Mouse (Mus musculus): Measurements from ENCODE around the gene 2310011J03Rik. TPM values are rescaled to one million over a fixed set of nuclear protein-coding genes. Genes with fewer than 3 reads are reported as not detected.

Gene 2310011J03Rik
- polyA plus RNA-seq (2016; fragmentation: Nextera tagmentation; extraction: Ambion mirVana): 41.3 and 46.8 TPM in 2 replicates

DNA sequence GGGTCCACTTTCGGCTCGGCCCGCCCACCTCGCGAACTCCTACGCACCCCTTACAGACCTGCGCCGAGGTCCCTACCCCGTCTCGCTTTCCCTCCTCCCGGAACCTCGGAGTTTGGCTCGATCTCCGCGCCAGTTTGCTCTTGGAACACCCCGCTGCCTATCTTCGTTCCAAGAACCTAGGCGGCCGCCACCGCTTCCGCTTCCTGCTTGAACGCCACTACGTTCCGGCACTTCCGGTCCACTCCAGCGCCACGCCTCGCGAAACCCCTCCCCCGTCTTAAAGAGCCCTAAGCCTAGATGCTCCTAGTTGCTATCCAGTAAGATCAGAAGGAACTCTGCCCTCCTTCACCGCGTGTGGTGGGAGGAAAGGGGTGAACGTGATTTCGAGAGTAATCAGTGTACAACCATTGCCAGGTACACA, at the start of gene 2310011J03Rik:
TSS of gene 2310011J03Rik (minus strand) at position 198 of the 421 bp plus-strand sequence.
- Histone ChIP-seq H3K9me3 (no peaks in the 10 kb centered on the region), H3K27ac (peak within 1 kb of the TSS; percentile 87), H3K27me3 (ENCODE audit: insufficient read depth, poor library complexity, severe bottlenecking) (peaks cover 70% of the 10 kb centered on the region), H3K4me3 (peak within 1 kb of the TSS; percentile 96), H3K36me3 (peaks cover 19% of the 10 kb centered on the region), H3K4me1 (peaks cover 75% of the 10 kb centered on the region)
- peak; percentile 96 for DNase-seq (ENCODE audit: low spot score)
- under 1% methylated on average over 34 of the region's 34 CpGs for WGBS

DNA sequence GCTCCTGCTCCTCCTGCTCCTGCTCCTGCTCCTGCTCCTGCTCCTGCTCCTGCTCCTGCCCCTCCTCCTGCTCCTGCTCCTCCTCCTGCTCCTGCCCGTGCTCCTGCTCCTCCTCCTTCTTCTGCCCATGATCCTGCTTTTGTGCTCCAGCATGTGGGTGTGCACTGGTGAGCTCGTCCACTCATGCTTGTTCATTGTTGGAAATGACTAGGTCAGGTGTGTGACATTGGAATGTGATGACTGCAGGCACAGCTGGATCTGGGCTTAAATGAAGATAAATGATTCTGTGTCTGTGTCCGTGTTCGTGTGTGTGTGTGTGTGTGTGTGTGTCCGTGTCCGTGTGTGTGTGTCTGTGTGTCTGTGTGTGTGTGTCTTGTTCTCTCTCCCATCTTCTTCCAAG, 48.1 kb upstream of the 2310011J03Rik start:
- DNase-seq (ENCODE audit: low spot score): no peak
- 81% methylated on average over 6 of the region's 6 CpGs for WGBS
- Histone ChIP-seq H3K4me1 (peaks cover 17% of the 10 kb centered on the region), H3K36me3 (no peaks in the 10 kb centered on the region), H3K27ac (no peak overlapping the region), H3K9me3 (0 out of 2 replicates have a peak, but pooled peaks cover 4% of the 10 kb centered on the region), H3K27me3 (ENCODE audit: insufficient read depth, poor library complexity, severe bottlenecking) (peaks cover 65% of the 10 kb centered on the region), H3K4me3 (no peak overlapping the region)

GRCm38 (mm10) chr10:80367954-80368353, 47.6 kb upstream of the 2310011J03Rik start:
- H3K4me3 ChIP-seq: no peak overlapping the region
- whole genome bisulfite sequencing: 66% methylated on average over 5 of the region's 5 CpGs
- H3K36me3 ChIP-seq: no peaks in the 10 kb centered on the region
- H3K4me1 ChIP-seq: peaks cover 17% of the 10 kb centered on the region
- H3K27ac ChIP-seq: no peak overlapping the region
- H3K27me3 ChIP-seq (ENCODE audit: insufficient read depth, poor library complexity, severe bottlenecking): peaks cover 65% of the 10 kb centered on the region
- 0 out of 2 replicates have a peak, but pooled peaks cover 4% of the 10 kb centered on the region for H3K9me3 ChIP-seq
- no peak for DNase-seq (ENCODE audit: low spot score)

DNA sequence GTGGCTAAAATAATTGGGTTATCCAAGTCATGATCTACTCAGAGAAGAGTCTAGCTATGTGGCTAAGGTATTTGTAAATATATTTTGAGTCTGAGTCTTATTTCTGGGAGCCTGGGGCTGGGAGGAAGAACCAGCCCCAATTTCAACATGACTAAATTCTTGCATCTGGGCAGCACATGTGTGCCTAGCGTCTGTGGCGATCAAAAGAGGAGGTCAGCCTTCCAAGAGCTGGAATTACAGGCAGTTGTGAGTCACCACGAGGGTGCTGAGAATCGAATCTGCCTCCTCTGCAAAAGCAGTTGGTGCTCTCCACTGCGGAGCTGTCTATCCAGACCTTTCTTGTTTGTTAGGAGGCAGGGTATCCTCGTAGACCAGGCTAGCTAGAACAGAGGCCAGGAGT, 45.4 kb upstream of the 2310011J03Rik start:
- no peak for DNase-seq (ENCODE audit: low spot score)
- Histone ChIP-seq H3K4me1 (peaks cover 7% of the 10 kb centered on the region), H3K36me3 (no peaks in the 10 kb centered on the region), H3K9me3 (0 out of 2 replicates have a peak, but pooled peaks cover 4% of the 10 kb centered on the region), H3K4me3 (no peak overlapping the region), H3K27me3 (ENCODE audit: insufficient read depth, poor library complexity, severe bottlenecking) (peaks cover 71% of the 10 kb centered on the region), H3K27ac (no peak overlapping the region)
- 60% methylated on average over 6 of the region's 6 CpGs for WGBS

- H3K27ac ChIP-seq: no peak overlapping the region
- 0 out of 2 replicates have a peak, but pooled peaks cover 4% of the 10 kb centered on the region for H3K9me3 ChIP-seq
- H3K4me3 ChIP-seq: no peak overlapping the region
- DNase-seq (ENCODE audit: low spot score): no peak
- peaks cover 91% of the 10 kb centered on the region for H3K27me3 ChIP-seq (ENCODE audit: insufficient read depth, poor library complexity, severe bottlenecking)
- no peaks in the 10 kb centered on the region for H3K36me3 ChIP-seq
- peaks cover 7% of the 10 kb centered on the region for H3K4me1 ChIP-seq
- WGBS: 50% methylated on average over 6 of the region's 6 CpGs
These were observed 43.4 kb upstream of the 2310011J03Rik start for GRCm38 (mm10) chr10:80363734-80364133.

DNA sequence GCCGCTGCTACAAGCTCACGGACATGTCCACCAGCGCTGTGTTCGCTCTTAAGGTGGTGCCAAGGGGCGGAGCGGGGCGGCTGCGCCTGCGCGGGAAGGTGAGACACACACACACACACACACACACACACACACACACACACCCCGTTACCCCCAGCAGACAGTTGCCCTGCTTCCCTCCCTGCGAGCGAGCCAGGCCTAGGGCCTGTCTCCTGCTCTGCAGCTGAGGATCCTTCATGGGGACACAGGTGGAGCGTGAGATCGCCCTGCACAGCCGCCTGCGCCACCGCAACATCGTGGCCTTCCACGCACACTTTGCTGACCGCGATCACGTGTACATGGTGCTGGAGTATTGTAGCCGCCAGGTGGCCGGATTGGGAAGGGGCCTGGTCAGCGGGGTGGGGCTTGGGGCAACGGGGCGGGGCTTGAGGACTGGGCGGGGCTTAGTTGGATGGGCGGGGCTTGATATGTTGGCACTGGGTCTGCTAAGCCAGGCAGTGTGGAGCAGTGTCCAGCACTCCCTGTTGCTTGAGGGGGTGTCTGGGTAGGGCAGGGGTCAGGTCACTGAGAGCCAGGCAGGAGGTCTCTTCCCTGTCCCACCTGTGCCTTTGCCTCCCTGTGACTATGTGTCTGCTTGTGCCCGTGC, 37.8 kb upstream of the 2310011J03Rik start:
- Histone ChIP-seq H3K4me3 (peak overlapping the region; percentile 44), H3K36me3 (no peaks in the 10 kb centered on the region), H3K9me3 (no peaks in the 10 kb centered on the region), H3K4me1 (peaks cover 19% of the 10 kb centered on the region), H3K27ac (no peak overlapping the region), H3K27me3 (ENCODE audit: insufficient read depth, poor library complexity, severe bottlenecking) (peaks cover 94% of the 10 kb centered on the region)
- WGBS: 7% methylated on average over 31 of the region's 31 CpGs
- no peak for DNase-seq (ENCODE audit: low spot score)

GRCm38 (mm10) chr10:80357336-80357735, 37.0 kb upstream of the 2310011J03Rik start:
- H3K4me3 ChIP-seq: no peak overlapping the region
- H3K27me3 ChIP-seq (ENCODE audit: insufficient read depth, poor library complexity, severe bottlenecking): peaks cover 94% of the 10 kb centered on the region
- no peaks in the 10 kb centered on the region for H3K36me3 ChIP-seq
- peaks cover 26% of the 10 kb centered on the region for H3K4me1 ChIP-seq
- no peaks in the 10 kb centered on the region for H3K9me3 ChIP-seq
- 34% methylated on average over 7 of the region's 7 CpGs for WGBS
- no peak for DNase-seq (ENCODE audit: low spot score)
- H3K27ac ChIP-seq: no peak overlapping the region

GRCm38 (mm10) chr10:80356737-80357136, 36.4 kb upstream of the 2310011J03Rik start:
- H3K9me3 ChIP-seq: no peaks in the 10 kb centered on the region
- peaks cover 99% of the 10 kb centered on the region for H3K27me3 ChIP-seq (ENCODE audit: insufficient read depth, poor library complexity, severe bottlenecking)
- H3K36me3 ChIP-seq: no peaks in the 10 kb centered on the region
- H3K27ac ChIP-seq: no peak overlapping the region
- DNase-seq (ENCODE audit: low spot score): no peak
- H3K4me1 ChIP-seq: peaks cover 28% of the 10 kb centered on the region
- peak overlapping the region; percentile 49 for H3K4me3 ChIP-seq
- WGBS: 4% methylated on average over 34 of the region's 34 CpGs

GRCm38 (mm10) chr10:80356001-80356682, 35.8 kb upstream of the 2310011J03Rik start, which contains the start of gene Plk5:
Plk5 (plus strand) TSS chr10:80356459.
- Histone ChIP-seq H3K4me1 (peaks cover 28% of the 10 kb centered on the region), H3K4me3 (peak within 1 kb of the TSS; percentile 49), H3K36me3 (no peaks in the 10 kb centered on the region), H3K27ac (no peak within 1 kb of the TSS), H3K9me3 (no peaks in the 10 kb centered on the region), H3K27me3 (ENCODE audit: insufficient read depth, poor library complexity, severe bottlenecking) (peaks cover 99% of the 10 kb centered on the region)
- no peak for DNase-seq (ENCODE audit: low spot score)
- 2% methylated on average over 52 of the region's 53 CpGs for WGBS

DNA sequence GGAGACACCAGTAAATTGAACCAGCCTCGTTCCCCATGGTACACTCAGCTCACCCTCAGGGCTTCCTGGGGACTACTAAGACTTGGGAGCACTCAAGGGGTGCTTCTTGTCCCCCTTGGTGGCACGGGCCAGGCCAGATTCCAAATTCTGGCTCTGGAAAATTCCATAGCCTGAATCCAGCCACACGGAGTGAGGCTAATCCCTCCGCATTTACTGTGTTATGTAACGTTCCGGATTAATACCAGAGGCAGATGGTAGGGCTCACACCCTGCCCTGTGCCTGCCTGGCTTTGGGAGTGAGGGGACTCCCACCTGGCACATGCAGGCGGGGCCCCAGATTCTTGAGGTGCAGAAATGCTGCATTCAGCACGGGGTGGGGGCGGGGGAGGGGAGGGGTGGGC, 35.1 kb upstream of the 2310011J03Rik start:
- H3K27me3 ChIP-seq (ENCODE audit: insufficient read depth, poor library complexity, severe bottlenecking): peaks cover 99% of the 10 kb centered on the region
- peaks cover 29% of the 10 kb centered on the region for H3K4me1 ChIP-seq
- H3K4me3 ChIP-seq: no peak overlapping the region
- H3K36me3 ChIP-seq: no peaks in the 10 kb centered on the region
- no peaks in the 10 kb centered on the region for H3K9me3 ChIP-seq
- 13% methylated on average over 9 of the region's 9 CpGs for WGBS
- no peak for DNase-seq (ENCODE audit: low spot score)
- H3K27ac ChIP-seq: no peak overlapping the region

DNA sequence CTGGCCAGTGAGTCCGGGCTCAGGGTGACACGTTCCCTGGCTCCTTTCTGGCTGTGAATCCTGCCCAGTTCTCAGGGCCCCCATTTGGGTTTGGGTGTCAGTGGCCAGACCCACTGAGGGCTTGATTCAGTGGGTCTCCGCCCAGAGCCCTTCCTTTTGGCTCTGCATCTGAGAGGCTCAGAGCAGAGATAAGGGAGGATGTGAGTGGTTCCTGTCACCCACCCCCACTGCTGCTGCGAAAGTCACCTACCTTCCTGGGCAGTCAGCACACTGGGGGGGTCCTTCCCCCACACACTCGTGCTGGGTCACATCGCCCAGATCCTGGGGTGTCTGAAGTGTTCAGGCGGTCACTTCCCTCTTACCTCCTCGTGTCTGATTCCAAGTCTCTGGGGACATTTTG, 32.4 kb upstream of the 2310011J03Rik start:
- H3K9me3 ChIP-seq: no peaks in the 10 kb centered on the region
- 41% methylated on average over 8 of the region's 8 CpGs for WGBS
- H3K27ac ChIP-seq: no peak overlapping the region
- H3K27me3 ChIP-seq (ENCODE audit: insufficient read depth, poor library complexity, severe bottlenecking): peaks cover 99% of the 10 kb centered on the region
- H3K4me3 ChIP-seq: no peak overlapping the region
- DNase-seq (ENCODE audit: low spot score): no peak
- peaks cover 43% of the 10 kb centered on the region for H3K4me1 ChIP-seq
- no peaks in the 10 kb centered on the region for H3K36me3 ChIP-seq

DNA sequence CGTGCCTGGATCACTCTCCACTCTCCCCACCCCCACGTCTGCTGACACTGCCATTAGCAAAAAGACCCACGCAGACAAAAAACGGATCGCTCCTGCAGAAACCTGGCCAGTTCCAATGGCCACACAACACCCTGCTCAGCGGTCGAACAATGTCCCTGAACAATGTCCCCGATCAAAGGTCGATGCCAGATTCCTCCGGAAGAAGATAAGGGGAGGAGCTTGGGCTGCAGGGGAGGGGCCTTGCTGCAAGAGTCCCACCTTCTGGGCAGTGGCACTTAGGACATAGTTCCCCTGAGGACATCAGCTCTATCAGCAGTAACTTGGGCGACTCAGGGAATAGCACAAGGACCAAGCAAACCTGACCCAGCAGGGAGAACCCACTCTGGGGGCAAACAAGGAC, 31.6 kb upstream of the 2310011J03Rik start:
- Histone ChIP-seq H3K27me3 (ENCODE audit: insufficient read depth, poor library complexity, severe bottlenecking) (peaks cover 99% of the 10 kb centered on the region), H3K36me3 (no peaks in the 10 kb centered on the region), H3K9me3 (no peaks in the 10 kb centered on the region), H3K27ac (no peak overlapping the region), H3K4me3 (no peak overlapping the region), H3K4me1 (peaks cover 43% of the 10 kb centered on the region)
- DNase-seq (ENCODE audit: low spot score): no peak
- 26% methylated on average over 11 of the region's 11 CpGs for WGBS

DNA sequence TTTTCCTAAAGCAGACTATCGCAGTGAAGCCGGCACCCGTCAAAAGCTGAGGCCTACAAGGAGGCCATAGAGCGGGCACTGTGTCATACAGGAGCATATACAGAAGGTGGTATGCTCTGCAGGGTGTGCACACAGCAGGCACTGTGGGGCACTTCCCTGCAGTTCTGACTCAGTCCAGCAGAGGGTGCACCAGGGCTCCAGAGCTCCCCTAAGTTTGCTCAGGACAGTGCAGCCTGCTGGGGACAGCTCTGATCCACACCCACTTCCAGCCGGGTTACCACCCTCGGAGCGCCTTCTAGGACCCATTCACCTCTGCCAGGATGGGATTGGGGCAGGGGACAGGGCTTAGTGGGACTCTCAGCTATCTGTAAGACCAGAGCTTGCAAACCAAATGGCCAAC, 30.0 kb upstream of the 2310011J03Rik start:
- peaks cover 37% of the 10 kb centered on the region for H3K4me1 ChIP-seq
- peak; percentile 92 for DNase-seq (ENCODE audit: low spot score)
- H3K4me3 ChIP-seq: no peak overlapping the region
- no peaks in the 10 kb centered on the region for H3K9me3 ChIP-seq
- no peak overlapping the region for H3K27ac ChIP-seq
- no peaks in the 10 kb centered on the region for H3K36me3 ChIP-seq
- 5% methylated on average over 7 of the region's 7 CpGs for WGBS
- peaks cover 99% of the 10 kb centered on the region for H3K27me3 ChIP-seq (ENCODE audit: insufficient read depth, poor library complexity, severe bottlenecking)
